Mouse (Mus musculus) heart, postnatal 10 days (tissue): ENCODE data around the gene Zfhx3. TPM values are rescaled to one million over a fixed set of nuclear protein-coding genes. Genes with fewer than 3 reads are reported as not detected.

ENCODE experiments used
- DNase-seq, 2 experiments: peaks; one replicate each; pipeline ENCODE4 v3.0.0; 2021
- intact Hi-C: fragments of 180-260 bp; cut with DNase I; formaldehyde crosslinking; loops from one replicate; pipeline ENCODE4 v1.15.1; 2025
- total RNA-seq, 2 experiments: library from RNA; stranded (reverse); gene quantifications; 2 replicates each; pipeline ENCODE4 v1.2.3; 2021

Zfhx3 gene
- total RNA-seq, 2 experiments from 2014 or later: 10.8 TPM

DNA sequence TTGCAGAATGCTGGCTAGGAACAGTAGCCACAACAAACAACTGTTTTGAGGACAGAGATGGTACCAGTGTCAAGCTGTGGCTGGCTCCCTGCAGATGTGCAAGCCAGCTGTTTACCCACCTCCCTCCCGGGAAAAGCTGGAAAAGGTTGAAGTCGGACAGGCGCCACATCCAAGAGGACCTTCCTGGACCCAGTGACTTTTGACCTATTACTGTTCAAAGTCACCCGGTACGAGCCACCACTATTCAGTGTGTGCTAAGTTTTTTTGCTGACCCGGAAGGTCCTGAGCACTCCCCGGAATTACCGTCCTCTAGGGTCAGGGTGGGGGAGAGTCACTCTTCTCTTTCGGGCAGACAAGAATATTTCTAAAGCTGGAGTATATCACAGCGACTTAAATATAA, 818.3 kb downstream of the Zfhx3 start:
- intact Hi-C loops: no loop called here

DNA sequence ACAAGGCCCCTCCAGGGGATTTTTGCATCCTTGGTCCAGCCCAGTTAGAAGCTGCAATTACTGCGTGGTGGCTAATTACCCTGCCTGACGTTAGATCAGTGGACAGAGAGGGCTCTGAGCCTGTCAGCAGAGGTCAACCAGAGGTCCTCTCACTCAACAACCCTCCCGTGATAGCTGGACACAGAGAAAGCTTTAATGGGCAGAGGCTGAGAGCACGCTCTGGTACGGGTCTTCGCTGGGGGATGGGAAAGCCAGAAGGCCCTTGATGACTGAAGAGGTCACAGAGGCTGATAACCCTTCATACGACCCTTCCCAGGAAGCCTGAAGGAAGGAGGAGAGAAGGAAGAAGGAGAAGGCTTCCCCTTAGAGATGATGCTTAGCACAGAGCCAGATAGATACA, 820.1 kb downstream of the Zfhx3 start:
- no peak for DNase-seq
- intact Hi-C loops: no loop called here

More for the DNA sequence above, 818.3 kb downstream of the Zfhx3 start:
- no peak for DNase-seq

DNA sequence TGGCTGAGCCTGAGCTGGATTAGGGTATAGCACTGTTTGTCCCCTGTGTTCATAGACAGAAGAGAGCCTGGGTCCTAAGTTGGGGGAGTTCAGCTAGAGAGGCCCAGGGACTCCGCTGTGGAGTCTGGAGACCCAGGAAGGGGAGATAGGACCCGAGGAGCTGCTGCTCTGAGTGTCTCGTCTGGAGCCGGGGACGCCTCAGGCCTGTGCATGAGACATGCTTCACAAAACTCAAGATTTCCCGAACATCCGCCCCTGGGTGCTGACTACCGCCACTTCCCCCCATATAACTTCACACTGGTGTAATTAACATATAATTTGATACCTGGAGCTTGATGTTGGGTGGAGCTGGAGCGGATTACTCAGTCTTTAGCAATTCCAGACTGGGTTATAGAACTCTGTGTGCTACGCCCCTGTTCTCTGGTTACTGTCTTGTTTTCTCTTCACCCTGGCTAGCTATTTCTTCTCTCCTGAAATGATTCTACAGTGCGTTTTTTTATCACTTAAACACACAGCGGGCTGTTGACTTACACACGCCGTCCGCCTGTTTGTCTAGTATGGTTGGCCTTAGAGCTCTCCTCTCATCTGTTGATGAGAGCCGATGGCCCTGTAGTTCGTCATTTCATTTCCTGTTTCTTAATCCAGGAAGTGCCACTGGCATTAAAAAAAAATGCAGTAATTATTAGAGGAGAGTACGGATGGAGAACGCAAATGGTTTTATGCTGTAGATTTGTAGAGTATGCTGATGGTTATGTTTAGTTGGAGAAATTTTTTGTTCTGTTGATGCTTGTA, 822.2 kb downstream of the Zfhx3 start:
- no peak for DNase-seq
- intact Hi-C loops: no loop called here

DNA sequence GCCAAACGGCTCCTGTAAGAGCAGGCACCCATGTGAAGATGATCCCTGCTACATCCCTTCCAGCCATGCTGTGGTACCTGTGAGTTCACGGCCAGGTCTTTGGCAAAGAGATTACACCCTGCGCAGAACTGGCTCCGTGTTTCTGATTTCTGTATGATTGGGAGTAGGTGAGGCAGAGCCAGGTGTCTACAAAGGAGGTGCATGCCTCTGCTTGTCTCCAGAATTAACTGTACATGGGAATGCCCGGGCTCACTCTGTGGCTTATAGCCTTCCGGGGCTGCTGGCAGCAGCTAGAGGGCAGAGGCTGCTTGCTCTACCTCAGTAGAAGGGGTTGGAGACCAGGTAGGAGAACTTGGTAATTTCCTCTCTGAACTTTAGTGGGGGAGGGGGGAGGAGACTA, 823.7 kb downstream of the Zfhx3 start:
- intact Hi-C loops: no loop called here
- DNase-seq: no peak

DNA sequence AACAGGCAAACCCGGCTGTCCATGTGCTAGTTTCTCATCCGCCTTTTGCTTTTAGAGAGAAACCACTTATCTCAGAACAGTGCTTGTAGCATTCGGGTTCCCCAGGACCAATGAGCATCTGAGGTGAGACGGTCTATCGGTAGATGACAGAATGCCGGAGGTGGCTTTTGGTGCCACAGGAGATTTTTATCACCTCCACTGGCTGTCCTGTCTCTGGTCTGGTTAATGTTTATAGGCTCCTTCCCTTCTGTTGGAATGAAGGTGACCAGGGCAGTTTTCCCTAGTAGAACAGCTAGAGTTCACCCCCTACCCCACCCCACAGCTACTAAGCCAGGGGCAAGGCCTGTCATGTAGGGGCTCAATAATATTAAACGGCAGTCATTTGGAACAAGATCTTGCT, 825.6 kb downstream of the Zfhx3 start:
- intact Hi-C loops: no loop called here
- no peak for DNase-seq

DNA sequence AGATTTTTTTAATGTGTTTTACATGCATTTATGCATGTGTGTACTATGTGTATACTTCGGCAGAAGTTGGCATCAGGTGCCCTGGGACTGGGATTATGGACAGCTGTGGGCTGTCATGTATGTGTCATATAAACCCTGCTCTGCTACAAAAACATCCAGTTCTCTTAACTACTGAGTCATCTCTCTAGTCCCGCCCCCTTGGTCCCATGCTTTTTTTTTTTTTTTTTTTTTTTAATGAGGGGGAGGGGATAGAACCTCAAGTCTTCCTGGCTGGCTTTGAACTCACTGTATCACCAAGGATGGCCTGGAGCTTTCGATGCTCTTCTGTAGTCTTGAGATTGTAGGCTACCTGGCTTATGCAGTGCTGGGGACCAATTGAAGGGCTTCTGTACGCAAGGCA, 827.9 kb downstream of the Zfhx3 start:
- DNase-seq: no peak
- intact Hi-C loops: no loop called here

DNA sequence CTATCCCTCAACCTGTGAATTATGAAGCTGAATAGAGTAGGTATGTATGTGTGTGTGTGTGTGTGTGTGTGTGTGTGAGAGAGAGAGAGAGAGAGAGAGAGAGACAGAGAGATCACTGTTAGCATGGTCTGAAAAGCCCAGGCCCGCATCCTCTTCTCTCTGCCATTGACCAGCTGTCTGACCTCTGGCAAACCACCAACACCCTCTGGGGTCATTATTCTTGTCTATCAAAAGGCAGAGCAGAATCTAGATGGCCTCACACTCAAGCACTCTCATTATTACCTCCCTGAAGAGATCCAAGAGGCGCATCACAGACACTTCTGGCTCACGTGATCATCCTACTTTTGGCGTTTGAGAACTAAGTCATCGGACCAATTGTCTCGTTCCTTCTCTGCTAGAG, 831.0 kb downstream of the Zfhx3 start:
- intact Hi-C loops: no loop called here
- DNase-seq: no peak

DNA sequence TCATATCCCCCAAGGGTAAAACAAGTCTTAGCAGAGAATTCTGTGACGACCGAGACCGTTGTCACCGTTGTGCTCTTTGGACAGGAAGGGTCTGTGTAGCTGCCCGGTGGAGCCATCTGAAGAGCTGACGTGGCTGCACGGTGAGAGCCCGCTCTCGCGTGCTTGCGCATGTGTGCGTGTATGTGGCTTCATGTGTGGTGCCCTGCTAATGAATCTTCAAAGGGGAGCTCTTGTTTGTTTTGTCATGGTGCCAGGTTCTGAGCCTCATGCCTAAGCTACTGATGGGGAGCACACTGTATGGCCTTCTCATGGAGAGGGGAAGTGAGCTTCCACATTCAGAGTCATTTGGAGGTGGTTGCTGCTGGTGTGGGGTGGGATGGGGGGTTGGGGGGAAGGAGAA, 835.6 kb downstream of the Zfhx3 start:
- DNase-seq: no peak
- intact Hi-C loops: no loop called here

DNA sequence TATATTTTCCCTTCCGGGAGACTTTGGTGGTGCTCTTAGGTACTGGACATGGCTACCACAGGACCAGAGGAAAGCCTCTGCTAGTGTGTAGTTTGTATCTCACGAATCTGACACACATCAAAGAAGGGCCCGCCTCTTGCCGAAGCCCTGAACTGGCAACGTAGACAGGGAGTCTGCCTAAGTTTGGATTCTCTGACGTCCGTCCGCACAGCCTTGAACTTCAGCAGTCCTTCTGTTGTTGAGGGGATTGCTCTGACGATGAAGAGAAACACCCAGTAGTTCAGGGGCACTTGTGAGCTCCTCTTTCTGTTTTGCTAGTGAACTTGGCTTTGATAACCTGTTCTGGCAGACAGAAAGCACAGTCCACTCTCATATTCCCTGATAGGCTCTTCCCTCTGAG, 836.1 kb downstream of the Zfhx3 start:
- intact Hi-C loops: no loop called here
- no peak for DNase-seq

DNA sequence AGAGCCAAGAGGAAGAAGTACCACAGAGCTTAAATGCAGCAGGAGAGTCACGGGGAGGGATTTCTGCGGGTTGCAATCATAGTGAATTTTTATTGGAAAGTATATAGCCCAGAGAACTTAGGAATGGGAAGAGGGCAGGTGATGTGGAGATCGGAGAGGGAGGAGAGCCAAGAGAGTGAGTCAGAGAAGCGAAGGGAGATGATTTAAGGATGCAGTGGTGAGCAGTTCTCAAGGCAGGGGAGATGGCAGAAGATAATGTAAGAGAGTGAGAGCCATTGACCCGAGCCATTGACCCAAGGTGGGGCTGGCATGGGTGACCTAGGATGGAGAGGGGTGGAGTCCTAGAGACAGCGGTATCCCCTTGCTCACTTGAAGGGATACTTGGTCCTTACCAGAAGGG, 838.3 kb downstream of the Zfhx3 start:
- DNase-seq: no peak
- intact Hi-C loops: loop anchor here (5.0 to 10.0 kb wide), 2 partner anchors 78 to 206 kb away; no protein-coding TSS in a partner anchor

DNA sequence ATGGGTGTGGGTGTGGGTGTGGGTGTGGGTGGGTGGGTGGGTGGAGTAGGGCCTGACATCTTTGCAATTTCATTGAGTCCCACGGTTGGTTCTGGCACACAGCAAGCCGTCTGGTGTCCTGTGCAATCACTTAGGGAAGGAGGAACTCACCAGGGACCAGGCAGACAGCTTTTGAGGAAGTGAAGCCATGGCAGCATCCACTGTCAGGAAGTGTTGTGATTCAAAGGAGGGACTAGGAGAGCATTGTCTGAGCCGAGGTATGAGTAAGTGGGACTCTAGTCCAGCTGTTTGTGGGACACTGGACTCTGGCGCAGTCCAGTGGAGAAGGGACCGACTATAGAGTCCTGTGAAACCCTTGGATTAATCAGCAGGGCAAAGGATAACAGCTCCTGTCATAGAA, 838.7 kb downstream of the Zfhx3 start:
- peak; percentile 38 to 42 for DNase-seq
- intact Hi-C loops: loop anchor here (5.0 to 10.0 kb wide), 2 partner anchors 79 to 206 kb away; no protein-coding TSS in a partner anchor

DNA sequence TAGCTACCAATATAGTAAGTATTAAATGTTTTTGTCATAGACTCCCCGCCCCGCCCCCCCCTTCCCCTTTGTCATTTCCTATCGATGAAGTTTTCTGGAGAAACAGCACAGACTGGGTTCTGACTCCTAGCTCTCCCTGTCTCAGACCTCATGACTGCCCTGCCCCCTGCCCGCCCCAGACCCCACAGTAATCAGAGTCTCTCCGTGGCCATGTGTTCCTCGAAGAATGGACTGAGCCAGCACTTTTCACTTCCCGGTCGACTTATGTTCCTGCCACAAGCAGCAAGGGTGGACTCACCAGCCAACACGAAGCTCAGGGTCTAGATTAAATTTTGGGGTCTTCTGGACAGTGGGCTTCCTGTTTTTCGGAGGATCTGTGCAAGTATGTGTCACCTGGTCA, 840.7 kb downstream of the Zfhx3 start:
- no peak for DNase-seq
- intact Hi-C loops: loop anchor here (5.0 to 10.0 kb wide), 2 partner anchors 81 to 208 kb away; no protein-coding TSS in a partner anchor

DNA sequence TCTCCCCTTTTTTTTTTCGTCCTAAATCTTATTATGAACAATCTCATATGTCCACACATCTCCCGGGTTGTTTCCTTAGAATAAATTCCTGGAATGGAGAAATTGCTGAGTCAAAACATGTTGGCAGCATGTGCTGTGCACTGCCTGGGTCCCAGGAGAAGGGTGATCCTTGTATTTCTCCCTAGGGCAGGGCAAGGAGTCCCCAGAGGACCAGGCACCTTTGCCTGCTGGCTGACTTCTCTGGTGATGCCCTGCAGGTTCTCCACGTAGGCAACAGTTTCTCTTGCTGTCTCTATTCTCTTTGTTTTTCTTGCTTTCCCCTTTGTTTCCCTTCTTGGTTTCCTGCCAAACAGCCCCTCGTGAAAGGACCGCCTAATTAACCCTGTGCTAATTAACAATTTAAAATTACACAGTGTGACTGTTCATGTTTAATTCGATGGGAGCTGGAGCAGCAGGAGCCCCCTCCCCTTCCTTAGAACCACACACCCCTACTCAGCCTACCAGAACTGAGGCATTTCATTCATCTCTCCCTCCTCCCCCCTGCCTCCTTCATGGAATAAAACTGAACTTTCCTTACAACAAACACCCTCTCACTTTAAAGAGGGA, 845.8 kb downstream of the Zfhx3 start:
- intact Hi-C loops: loop anchor here (10.0 kb wide), 1 partner anchor 213 kb away; no protein-coding TSS in a partner anchor
- DNase-seq: no peak

DNA sequence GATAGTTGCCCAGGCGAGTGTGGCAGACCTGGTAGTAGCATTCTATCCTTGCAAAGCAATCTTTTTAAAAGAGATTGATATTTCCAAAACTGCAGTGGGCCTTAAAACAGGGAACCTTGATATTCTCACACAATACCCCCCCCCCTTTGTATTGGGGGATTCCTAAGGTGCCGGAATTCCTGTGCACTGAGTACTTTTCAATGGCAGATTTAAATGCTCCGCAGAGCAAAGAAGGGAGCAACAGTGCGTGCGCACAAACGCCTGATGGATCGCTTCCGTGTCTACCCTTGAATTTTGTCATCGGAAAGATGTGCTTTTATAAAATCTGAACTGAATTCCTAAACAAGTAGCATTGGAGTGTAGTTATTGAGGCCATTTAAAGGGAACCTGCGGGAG, 846.3 kb downstream of the Zfhx3 start:
- intact Hi-C loops: loop anchor here (10.0 kb wide), 1 partner anchor 214 kb away; no protein-coding TSS in a partner anchor
- no peak for DNase-seq

DNA sequence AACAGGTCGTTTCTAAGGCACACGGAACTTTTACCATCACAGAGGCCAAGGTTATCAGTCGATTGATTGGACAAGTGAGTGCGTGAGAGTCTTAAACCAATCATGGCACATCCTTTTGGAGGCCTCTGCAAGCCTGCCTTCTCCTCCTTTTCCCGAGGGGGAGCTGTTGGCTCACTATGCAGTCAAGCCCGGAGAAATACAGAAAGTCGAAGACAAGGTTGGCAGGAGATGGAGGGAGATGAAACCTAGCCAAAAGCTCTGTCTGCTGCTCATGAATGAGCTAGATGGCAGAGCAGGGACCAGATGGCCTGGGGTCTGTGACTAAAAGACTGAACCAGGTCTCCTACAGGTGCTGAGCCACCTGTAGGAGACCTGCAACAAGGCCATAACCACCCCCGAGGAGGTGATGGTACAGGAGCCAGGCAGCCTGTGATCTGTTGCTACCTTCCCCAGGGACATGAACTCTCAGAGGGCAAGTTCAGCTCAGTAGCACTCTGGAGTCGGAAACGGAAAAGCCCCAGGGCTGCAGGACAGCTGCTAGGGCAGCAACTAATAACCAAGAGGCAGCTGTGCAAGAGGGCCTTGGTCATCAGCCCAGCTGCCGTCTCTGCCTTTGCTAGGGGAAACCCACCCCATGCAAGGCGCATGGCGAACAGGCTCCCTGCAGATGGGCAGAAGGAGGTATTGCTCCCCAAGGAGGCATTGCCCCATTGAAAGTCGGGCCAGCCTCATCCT, 848.3 kb downstream of the Zfhx3 start:
- peak; percentile 62 to 75 for DNase-seq
- intact Hi-C loops: loop anchor here (2.0 to 5.0 kb wide), 2 partner anchors 120 to 397 kb away; no protein-coding TSS in a partner anchor

DNA sequence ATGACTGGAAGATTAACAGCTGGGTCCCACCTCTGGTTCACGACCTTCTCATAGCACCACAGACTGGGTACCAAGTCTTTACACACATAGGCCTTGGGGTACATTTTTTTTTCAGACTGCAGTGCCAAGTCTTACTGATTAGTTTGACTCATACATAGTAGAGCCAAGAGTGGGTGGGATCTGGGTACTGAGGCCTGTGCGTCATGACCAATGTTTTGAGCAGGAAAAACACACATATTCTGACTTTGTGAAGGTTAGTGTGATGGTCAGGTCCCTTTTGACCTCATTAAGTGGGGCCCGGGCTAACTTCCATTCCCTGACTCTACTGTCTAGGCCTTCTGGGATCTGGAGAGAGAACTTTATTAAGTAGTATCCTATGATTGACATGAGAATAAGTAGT, 853.6 kb downstream of the Zfhx3 start:
- intact Hi-C loops: no loop called here
- no peak for DNase-seq

DNA sequence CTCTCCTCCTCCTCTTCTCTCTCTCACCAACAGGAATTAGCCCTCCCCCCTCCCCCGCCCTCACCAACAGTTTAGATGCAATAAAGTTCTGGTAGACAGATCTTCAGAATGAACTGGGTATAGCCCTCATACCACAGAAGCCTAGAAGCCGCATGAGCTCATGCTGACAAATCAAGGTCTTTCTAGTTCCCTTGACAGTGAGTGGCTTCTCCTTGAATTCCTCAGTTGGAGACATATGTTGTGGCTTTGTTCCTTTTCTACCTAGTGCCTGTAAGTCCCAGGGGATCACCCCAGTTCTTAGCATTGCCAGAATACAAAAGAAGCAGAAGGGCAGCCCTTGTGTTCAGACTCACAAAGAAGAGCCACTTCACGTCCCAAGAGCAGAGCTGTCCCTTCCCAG, 854.4 kb downstream of the Zfhx3 start:
- no peak for DNase-seq
- intact Hi-C loops: no loop called here

DNA sequence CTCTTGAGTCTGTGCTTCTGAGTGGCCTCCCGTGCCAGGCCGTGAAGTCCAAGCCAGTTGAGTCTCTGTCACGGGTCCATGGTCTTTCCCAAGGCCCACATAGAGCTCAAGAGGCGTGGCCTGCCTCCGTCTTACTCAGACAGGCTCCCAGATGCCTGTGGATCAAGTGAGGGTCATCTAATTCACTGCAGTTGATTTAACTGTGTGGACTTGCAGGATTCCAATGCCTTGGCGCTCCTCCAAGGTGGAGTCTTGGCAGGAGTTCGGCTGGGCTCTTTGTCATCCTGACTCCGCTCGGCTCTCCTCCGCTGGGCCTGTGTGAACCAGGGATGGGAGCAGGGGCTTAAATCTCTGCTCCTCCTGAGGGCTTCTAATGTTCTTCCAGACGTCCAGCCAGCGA, 855.6 kb downstream of the Zfhx3 start:
- peak; percentile 92 to 94 for DNase-seq
- intact Hi-C loops: no loop called here

DNA sequence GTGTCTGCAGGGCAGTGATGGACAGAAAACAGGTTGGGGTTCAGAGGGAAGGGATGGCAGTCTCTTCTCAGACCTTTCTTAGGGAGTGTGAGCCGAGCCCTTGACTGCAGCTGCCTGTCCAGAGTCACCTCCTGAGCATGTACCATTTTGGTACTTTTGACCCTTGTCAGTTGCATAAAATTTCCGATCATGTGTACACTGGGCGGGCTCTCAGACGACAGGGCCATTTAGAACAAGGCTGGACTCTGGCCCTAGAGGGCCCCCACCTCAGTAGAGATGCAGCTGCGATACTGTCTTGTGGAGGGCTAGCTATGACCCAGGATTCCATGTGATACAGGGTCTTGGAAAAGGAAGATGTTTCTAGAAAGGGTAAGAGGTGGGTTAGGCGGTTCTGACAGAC, 856.8 kb downstream of the Zfhx3 start:
- DNase-seq: no peak
- intact Hi-C loops: no loop called here

DNA sequence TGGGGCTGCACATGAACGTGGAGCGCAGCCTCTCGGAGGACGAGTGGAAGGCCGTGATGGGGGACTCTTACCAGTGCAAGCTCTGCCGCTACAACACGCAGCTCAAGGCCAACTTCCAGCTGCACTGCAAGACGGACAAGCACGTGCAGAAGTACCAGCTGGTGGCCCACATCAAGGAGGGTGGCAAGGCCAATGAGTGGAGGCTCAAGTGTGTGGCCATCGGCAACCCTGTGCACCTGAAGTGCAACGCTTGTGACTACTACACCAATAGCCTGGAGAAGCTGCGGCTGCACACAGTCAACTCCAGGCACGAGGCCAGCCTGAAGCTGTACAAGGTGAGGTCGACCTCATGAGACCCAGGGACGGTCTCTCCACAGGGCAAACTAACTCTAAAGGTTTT, 857.9 kb downstream of the Zfhx3 start:
- DNase-seq: peak; percentile 31 to 32
- intact Hi-C loops: no loop called here

DNA sequence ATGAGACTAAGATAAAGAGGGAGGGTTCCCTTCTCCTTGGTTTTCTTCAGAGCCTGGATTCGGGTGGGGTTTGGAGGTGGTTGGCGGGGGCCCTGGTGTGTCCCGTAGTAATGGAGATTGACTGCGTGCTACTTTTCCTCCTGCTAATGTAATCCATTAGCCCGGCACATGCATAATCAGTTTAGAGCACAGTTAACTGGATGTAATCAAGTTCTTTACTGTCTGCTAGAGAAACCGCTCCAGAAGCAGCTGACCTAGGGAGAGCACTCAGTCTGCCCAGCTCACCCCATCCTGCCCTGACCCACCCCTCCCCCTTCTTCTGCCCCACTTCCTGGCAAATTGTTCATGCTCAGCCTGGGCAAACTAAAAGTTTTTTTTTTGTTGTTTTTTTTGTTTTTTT, 860.6 kb downstream of the Zfhx3 start:
- intact Hi-C loops: no loop called here
- DNase-seq: no peak
